Mouse (Mus musculus) brain, embryonic 14.5 days (tissue): ENCODE results near the gene Mettl7a2. TPM values are rescaled to one million over a fixed set of nuclear protein-coding genes. Genes with fewer than 3 reads are reported as not detected.

Source experiments
- DNase-seq: peaks from one replicate; pipeline ENCODE4 v3.0.0-alpha.2; 2011; ENCODE audit warnings: low read depth
- CTCF ChIP-seq: fragments of 200-500 bp; IDR thresholded peaks from 2 replicates; pipeline ENCODE4 v1.5.1; 2012; ENCODE audit warnings: inconsistent platforms, mild to moderate bottlenecking, moderate library complexity, borderline replicate concordance; ENCODE audit not compliant: insufficient read depth, insufficient read length; ENCODE audit errors: extremely low read depth
- POLR2A ChIP-seq: fragments of 200-500 bp; IDR thresholded peaks from 2 replicates; pipeline ENCODE4 v1.6.1; 2012; ENCODE audit warnings: mild to moderate bottlenecking, inconsistent platforms, borderline replicate concordance; ENCODE audit not compliant: poor library complexity, insufficient read depth, insufficient read length, severe bottlenecking; ENCODE audit errors: extremely low read depth
- polyA plus RNA-seq: library from polyadenylated mRNA; depleted of rRNA; stranded (reverse); fragments of >200 nt; gene quantifications from 2 replicates; pipeline ENCODE4 v1.2.3, GENCODE M21; 2012; rRNA removed

Mettl7a2 gene
- polyA plus RNA-seq, 1 experiment: not detected

- no peak for DNase-seq
- TF ChIP-seq POLR2A: no peak
- no peak for TF ChIP-seq CTCF
Observed at GRCm38 (mm10) chr15:100406088-100406487, 53.1 kb downstream of the Mettl7a2 start.

DNA sequence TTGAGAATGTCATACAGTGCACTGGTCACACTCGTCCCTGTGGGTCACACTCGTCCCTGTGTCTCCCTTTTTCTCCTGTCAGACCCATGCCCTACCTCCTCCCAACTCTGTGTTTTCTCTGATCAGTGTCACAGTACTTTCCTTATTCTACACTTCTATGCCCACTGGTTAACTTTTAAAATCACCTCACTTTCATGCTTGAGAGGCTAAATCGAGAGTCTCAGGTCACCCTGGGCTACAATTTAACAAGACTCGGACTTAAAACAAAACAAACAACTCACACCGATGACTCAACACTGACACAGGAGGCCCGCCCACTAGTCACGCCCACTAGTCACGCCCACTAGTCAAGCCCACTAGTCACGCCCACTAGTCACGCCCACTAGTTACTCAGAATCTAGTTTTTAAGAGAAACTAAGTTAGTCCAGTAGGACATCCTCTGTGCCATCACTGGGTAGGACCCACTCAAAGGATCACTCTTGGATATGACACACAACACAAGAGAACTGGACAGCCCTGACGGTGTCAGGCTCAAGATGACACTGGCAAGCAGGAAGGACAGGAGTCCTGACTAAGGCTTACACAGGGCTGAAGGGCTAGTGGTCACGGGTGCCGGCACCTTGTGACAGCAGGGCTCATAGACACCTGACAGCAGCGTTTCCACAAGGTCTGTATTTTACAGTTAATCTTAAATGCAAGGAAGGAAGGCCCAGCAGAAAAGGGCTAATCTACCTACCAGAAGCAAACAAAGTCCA, 58.1 kb downstream of the Mettl7a2 start:
- DNase-seq: no peak
- TF ChIP-seq CTCF: no peak
- TF ChIP-seq POLR2A: no peak

Other genes with a start within 250 kb of the Mettl7a2 start
- gene Atf1, start 125.4 kb upstream of the Mettl7a2 start, polyA plus RNA-seq: 15.5 and 19.0 TPM in 2 replicates
- gene Tmprss12, start 72.4 kb upstream of the Mettl7a2 start, polyA plus RNA-seq: not detected in 2 replicates
- 11.3 and 12.7 TPM in 2 replicates for gene Mettl7a1, start 49.1 kb upstream of the Mettl7a2 start, polyA plus RNA-seq
- gene Mettl7a3, start 18.3 kb upstream of the Mettl7a2 start, polyA plus RNA-seq: 0.09 and 0.11 TPM in 2 replicates
- gene Methig1, start 51 bp upstream of the Mettl7a2 start, polyA plus RNA-seq: not detected in 2 replicates
- gene Higd1c, start 11.3 kb downstream of the Mettl7a2 start, polyA plus RNA-seq: not detected in 2 replicates
- gene Gm5475, start 68.9 kb downstream of the Mettl7a2 start, polyA plus RNA-seq: 0.03 TPM in 1 of 2 replicates, not detected in the other
- 37.6 and 45.6 TPM in 2 replicates for gene Slc11a2, start 71.9 kb downstream of the Mettl7a2 start, polyA plus RNA-seq
- gene Letmd1, start 115.8 kb downstream of the Mettl7a2 start, polyA plus RNA-seq: 83.8 and 88.4 TPM in 2 replicates
- gene Csrnp2, start 142.3 kb downstream of the Mettl7a2 start, polyA plus RNA-seq: 40.2 and 40.9 TPM in 2 replicates
- 27.3 and 32.3 TPM in 2 replicates for gene Tfcp2, start 198.8 kb downstream of the Mettl7a2 start, polyA plus RNA-seq
- gene Pou6f1, start 246.8 kb downstream of the Mettl7a2 start, polyA plus RNA-seq: 100 and 120 TPM in 2 replicates